Mouse (Mus musculus) activated CD4-positive, CD25-positive, alpha-beta regulatory T cell (primary cell): ENCODE results near the gene Mmp8. TPM values are rescaled to one million over a fixed set of nuclear protein-coding genes. Genes with fewer than 3 reads are reported as not detected.

Experiments used
- polyA plus RNA-seq, 2 experiments: library from polyadenylated mRNA; unstranded; fragments of 100-300 nt; shearing (Covaris generic); gene quantifications; one replicate each; pipeline ENCODE4 v1.2.1; 2017

The Mmp8 gene
- not detected for polyA plus RNA-seq

DNA sequence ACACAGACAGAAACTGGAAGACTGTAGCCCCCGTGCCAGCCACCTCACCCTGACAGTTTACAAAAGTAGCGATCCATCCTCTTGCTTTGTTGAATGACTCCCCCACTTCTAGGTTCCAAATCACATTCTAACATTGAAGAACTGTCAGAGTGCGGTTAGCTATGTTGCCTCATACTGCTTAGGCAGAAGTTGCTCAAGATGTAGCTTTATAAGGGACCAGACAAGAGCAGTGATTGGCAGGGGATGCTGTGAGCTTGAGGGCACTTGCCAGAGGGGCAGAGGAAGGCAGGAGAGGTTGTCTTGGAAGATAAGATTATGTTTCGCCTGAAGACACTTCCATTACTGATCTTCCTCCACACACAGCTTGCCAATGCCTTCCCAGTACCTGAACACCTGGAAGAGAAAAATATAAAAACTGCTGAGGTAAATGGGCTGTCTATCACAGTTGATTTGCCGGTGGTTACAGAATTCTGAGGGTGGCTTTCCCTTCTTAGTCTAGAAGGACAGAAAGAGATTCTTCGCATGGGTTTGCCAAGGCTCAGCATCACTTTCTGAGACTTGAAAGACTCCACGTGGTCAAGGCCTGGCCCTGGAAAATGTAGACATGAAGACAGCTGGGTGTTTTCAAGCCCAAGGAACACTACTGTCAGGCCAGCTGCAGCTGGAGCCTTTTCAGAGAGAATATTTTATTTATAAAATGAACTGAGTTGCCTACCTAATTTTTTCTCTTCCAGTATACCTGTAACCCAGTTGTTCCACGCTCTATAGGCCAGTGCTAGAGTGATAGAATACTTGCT is at the start of gene Mmp8:
Gene Mmp8, plus strand, starts transcription at position 236 of the 797 bp plus-strand sequence.

DNA sequence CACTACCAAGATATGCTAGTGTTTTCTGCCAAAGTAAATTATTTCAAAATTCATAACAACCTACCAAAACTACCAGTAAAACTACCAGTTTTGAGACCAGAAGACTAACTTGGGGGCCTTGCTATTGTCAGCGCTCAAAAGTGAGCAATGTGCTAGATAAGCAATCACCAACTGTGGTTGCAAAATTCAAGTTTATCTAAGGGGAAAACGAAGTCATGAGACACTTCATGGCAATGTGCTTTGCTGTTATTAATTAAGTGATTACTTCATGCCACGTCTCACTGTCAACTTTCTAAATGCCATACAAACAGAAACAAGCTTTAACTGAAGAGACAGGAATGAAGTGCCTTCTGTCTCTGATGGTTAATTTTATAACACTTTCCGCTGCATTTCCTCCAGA is 12.9 kb downstream of the Mmp8 start, which contains the start of gene Mmp27:
Gene Mmp27, plus strand, starts transcription at position 235 of the 400 bp plus-strand sequence.

Other genes starting within 250 kb of the Mmp8 start
- gene Mmp12, start 214.1 kb upstream of the Mmp8 start, polyA plus RNA-seq, result 1 to 10 TPM in 1 of 2 experiments, not detected in 1; 2.2 TPM
- not detected for gene Mmp1b, start 170.4 kb upstream of the Mmp8 start, polyA plus RNA-seq
- under 1 TPM in 1 of 2 experiments, not detected in 1; 0.22 TPM for gene Mmp3, start 112.6 kb upstream of the Mmp8 start, polyA plus RNA-seq
- under 1 TPM in 1 of 2 experiments, not detected in 1; 0.31 TPM for gene Mmp10, start 56.1 kb upstream of the Mmp8 start, polyA plus RNA-seq
- gene Mmp27, start 12.9 kb downstream of the Mmp8 start, polyA plus RNA-seq, result under 1 TPM; 0.31 to 0.42 TPM
- under 1 TPM in 1 of 2 experiments, not detected in 1; 0.05 TPM for gene Mmp20, start 69.8 kb downstream of the Mmp8 start, polyA plus RNA-seq
- not detected for gene Mmp7, start 133.6 kb downstream of the Mmp8 start, polyA plus RNA-seq
- 100 to 1,000 TPM; 215 to 311 TPM for gene Tmem123, start 205.6 kb downstream of the Mmp8 start, polyA plus RNA-seq